Mouse (Mus musculus) right cerebral cortex, postnatal 14 days (tissue): ENCODE results near the gene Rap1a.

Experiments used
- DNase-seq: peaks from one replicate; pipeline ENCODE4 v3.0.0; 2022

The Rap1a gene

GRCm38 (mm10) chr3:105803600-105803999 is 2.5 kb upstream of the Rap1a start:
- no peak for DNase-seq

DNA sequence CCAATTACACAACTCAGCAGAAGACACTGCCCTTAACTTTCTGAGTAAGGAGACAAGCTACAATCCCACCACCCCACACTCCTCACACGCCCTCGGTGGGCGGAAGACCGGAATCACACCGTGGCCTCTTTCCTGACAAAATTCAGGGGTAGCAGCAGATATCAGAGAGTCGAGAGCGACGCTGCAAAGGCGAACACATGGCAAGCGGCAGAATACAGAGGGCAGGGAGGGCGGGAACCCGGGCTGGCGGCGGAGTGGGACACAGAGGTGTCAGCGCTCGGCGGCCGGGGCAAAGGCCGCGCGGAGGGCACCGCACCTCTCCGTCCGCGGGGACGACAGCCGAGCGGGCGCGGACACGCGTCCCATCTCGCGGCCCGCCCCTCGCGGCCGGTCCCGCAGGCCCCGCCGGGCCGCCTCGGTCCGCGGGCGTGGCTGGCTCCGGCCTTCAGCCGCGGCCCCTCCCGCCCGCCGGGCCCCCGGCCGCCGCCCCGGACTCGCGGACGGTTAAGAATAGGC is 403 bp downstream of the Rap1a start:
- DNase-seq: no peak

DNA sequence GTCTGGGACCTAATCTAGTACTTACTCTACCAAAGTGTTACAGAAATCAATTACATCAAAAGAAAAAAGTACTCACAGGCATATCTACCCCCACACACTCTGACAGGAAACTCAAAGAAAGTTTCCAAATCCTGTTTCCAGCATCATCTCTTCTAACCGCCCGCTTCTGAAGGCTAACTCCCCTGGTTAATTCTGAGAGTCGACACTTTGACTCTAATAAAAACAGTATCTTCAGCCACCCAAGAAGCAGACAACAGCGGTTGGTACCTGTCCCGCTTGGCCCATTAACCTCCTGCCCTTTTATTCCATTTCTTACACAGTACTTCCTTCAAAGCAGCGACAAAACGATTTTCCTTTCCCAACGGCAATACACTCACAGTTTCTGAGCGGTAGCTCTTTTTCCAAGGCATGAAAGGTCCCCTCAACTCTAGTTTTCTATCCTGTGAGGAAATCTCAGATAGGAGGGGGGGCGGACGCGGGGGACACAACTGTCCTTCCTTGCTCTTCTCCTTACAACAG is 921 bp downstream of the Rap1a start:
- DNase-seq: no peak

DNA sequence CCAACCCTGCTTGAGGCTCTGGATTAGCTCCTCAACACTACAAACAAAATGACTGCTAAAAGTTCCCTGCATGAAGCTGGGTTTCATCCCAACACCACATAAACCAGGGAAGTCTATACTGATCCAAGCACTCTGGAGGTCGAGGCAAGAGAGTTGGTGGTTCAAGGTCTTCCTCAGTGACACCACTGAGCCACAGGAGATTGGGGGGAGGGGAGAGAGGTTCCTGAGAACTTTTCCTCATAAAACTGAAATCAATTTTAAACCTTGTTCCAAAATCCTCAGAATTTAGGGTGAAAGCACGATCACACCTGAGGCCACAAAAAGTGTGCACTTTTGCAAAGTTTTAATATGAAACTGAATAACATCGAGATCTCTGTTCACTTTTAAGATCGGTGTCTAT is 1.8 kb downstream of the Rap1a start:
- no peak for DNase-seq

DNA sequence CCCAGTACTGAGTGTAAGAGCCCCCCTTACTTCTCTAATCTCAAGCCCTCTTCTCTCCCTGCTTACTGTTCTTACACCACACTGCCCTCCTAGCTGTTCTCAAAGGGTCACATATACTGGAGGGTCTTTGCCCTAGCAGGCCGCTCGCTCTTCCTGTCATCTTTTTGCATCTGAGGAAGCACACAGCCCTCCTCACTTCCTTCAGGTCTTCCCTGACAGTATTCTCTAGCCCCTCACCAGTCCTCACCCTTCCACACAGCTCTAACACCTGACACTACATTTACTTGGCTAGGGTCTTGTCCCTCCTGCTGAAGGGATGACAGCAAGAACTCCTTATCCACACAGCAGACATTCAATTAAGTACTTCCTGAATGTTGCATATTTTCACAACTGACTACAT is 2.4 kb downstream of the Rap1a start:
- DNase-seq: no peak

- DNase-seq: no peak
Measured at GRCm38 (mm10) chr3:105797427-105797826, 3.7 kb downstream of the Rap1a start.

DNA sequence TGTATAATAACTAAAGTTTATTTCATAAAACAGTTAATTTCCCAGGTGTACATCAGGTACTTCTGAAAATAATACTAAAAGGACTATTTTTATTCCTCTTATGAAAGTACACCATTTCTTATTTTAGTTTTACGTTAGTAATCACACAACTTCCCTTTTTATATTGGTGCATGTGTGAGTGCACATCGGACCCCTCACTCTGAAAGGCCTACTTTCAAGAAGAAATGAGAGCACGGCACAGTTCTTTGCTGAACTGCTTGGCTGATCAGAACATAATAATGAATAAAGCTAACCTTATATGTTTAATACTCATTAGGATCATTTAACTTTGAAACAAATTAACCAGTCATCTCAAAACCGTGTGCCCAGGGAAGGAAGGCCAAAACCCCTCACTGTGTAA is 4.4 kb downstream of the Rap1a start:
- no peak for DNase-seq

GRCm38 (mm10) chr3:105794309-105794708 is 6.8 kb downstream of the Rap1a start:
- DNase-seq: no peak

GRCm38 (mm10) chr3:105792309-105792708 is 8.8 kb downstream of the Rap1a start:
- DNase-seq: no peak

DNA sequence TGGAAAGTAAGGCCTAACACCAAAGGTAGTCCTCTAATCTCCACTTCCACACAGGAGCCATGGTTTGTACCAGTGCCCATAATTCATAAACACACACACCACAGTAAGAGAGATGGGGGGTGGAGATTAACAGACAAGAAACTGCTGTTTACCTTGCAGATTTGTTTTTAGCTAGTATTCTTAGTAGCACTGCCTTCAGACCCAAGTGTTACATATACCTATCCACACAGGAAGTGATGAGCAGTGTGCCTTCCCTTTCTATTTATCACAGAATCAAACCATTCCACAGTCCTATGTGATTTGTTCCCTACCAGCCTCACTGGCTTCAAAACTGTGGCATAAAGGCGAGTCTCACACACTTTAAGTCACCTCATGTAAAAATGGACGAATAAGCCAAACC is 10.0 kb downstream of the Rap1a start:
- no peak for DNase-seq

DNA sequence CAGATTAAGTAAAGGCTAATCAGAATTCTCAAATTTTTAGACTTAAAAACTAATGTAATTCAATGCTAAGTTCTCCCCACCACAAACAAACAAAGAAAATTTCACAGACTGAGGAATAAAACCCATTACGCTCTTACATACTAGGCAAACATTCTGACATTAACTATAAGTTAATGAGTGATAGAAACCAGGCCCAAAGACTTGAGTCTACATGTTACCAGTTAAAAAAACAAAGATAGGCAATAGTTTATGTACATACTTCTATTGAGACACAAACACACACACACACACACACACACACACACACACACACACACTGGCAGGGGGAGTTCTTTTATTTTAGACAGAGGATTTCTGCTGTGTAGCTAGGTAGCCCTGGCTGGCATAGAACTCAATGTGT is 10.8 kb downstream of the Rap1a start:
- DNase-seq: no peak

DNA sequence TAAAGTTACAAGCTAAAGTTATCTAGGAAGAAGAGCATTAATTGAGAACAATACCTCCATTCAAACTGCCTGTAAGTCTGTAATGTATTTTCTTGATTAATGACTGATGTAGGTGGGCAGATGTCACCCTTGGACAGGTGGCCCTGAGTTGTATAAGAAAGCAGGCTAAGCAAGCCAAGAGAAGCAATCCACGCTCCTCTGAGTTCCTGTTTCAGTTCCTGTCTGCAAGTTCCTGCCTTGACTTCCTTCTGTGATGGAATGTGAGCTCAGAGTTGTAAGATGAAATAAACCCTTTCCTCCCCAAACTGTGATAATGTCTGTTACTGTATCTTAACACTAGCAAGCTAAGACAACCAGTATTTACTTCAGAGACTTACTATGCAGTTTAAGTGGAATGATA is 11.4 kb downstream of the Rap1a start:
- DNase-seq: no peak

DNA sequence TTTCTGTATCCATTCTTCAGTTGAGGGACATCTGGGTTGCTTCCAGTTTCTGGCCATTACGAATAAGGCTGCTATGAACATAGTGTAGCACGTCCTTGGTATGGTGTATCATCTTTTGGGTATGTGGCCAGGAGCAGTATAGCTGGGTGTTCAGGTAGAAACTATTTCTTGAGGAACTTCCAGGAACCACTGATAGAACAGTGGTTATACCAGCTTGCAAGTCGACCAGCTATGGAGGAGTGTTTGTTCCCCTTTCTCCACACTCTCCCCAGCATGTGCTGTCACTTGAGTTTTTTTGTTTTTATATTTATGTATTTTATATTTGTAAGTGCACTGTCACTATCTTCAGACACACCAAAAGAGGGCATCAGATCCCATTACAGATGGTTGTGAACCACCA is 13.8 kb downstream of the Rap1a start:
- DNase-seq: no peak

DNA sequence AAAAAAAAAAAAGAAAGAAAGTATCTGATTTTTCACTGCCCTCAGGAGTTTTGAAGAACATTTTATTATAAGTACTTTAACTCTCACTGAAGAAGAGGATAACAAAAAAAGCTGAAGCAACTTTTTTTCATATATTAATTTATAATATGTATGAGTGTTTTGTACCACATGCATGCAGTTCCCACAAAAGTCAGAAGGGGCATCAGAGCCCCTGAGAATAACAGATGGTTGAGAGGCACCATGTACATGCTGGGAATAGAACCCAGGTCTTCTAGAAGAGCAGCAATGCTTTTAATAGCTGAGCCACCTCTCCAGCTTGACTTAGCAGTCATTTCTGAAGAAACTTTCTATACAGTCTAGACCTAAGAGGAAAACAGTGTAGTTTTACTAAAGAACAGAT is 15.3 kb downstream of the Rap1a start:
- DNase-seq: no peak

- DNase-seq: no peak
Measured at GRCm38 (mm10) chr3:105783809-105784208, 17.3 kb downstream of the Rap1a start.

DNA sequence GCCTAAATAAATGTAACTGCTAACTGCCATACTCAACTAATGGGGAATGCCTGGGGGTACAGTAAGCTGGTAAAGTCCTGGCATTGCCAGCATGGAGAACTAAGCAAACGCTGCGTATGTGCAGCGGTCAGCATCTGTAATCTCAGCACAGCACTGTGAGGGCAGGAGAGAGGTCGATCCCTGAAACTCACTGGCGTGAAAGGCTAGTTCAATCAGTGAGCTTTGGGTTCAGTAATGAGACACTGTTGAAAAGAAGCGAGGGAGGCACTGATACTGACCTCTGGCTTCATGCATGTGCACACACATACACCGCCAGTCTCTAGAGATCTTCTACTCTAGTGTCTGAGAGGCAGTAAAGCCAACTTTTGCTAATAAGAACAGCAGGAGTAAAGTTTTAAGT is 18.7 kb downstream of the Rap1a start:
- DNase-seq: no peak

GRCm38 (mm10) chr3:105777997-105778396 is 23.1 kb downstream of the Rap1a start:
- no peak for DNase-seq

DNA sequence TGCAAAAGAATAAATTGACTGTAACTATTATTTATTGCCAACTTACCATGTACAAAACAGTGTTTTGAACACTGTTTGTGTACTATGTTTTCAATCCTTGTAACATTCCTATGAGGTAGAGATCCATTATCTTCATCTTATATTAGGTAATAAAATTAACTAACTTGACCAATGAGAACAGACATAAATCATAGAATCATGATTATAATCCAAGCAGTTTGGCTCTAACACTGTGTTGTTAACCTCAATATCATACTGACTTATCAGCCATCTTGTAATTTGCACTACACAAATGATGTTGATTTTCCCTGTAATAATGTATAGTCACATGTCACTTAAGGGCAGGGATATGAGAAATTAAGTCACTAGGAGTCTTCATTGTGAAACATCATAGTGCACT is 26.6 kb downstream of the Rap1a start:
- DNase-seq: no peak

- DNase-seq: no peak
Measured at GRCm38 (mm10) chr3:105771534-105771933, 29.6 kb downstream of the Rap1a start.

GRCm38 (mm10) chr3:105770836-105771235 is 30.3 kb downstream of the Rap1a start:
- no peak for DNase-seq

GRCm38 (mm10) chr3:105769380-105769779 is 31.8 kb downstream of the Rap1a start:
- DNase-seq: no peak

DNA sequence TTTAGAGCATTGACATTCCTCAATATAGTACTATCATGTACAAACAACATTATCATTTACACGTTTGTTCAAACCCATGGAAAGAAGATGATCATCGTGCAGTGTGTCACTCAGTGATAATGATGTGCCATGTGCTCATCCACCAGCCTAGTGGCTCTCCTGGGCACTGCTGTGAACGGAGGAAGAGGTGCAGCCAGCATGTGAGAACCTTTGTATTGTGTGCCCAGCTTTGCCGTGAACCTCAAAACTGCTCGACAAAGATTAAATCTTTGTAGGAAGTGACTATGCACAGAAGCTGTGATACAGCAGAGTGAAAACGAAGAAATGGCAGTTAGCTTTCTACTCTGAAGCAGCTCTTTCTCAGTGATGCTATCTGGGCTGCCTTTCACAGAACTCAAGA is 32.6 kb downstream of the Rap1a start:
- no peak for DNase-seq

GRCm38 (mm10) chr3:105763132-105763851 is 37.8 kb downstream of the Rap1a start:
- no peak for DNase-seq

GRCm38 (mm10) chr3:105760063-105760462 is 41.1 kb downstream of the Rap1a start:
- DNase-seq: no peak

DNA sequence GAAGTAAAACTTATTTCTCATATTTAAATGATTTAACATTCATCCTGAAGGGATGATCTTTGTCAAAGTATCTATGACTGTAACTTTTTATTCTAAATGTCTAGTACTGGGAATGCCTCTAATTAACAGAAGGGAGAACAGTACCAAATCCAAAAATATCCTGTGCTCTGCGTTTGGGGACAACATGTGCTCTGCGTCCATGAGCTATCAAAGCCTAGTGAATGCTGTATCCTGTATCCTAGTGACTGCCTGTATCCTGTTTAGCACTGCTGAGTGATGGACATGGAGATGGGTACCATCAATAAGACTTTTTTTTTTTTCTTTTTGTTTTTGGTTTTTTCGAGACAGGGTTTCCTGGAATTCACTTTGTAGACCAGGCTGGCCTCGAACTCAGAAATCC is 42.5 kb downstream of the Rap1a start:
- no peak for DNase-seq
